Mouse (Mus musculus) forebrain, embryonic 14.5 days (tissue): Measurements from ENCODE around the gene Ptpru. TPM values are rescaled to one million over a fixed set of nuclear protein-coding genes. Genes with fewer than 3 reads are reported as not detected.

Experiments
- polyA plus RNA-seq: library from polyadenylated mRNA; unstranded; fragments of >200 nt; fragmentation: Nextera tagmentation; extraction: Ambion mirVana; gene quantifications from 2 replicates; pipeline ENCODE4 v1.2.1, GENCODE M21; 2014

The Ptpru gene
- polyA plus RNA-seq, 1 experiment from 2014 or later = 20.1 TPM

Other genes with a start within 250 kb of the Ptpru start
- gene Mecr, start 5.2 kb upstream of the Ptpru start, polyA plus RNA-seq = 33.7 and 35.7 TPM in 2 replicates
- gene Srsf4, start 35.3 kb upstream of the Ptpru start, polyA plus RNA-seq = 109 and 132 TPM in 2 replicates
- gene Tmem200b, start 83.5 kb upstream of the Ptpru start, polyA plus RNA-seq = not detected in 2 replicates
- not detected in 2 replicates for gene Gm10300, start 236.4 kb upstream of the Ptpru start, polyA plus RNA-seq
- gene Epb41, start 237.0 kb upstream of the Ptpru start, polyA plus RNA-seq = 69.9 and 74.6 TPM in 2 replicates